Mouse (Mus musculus): ENCODE measurements around the gene Ptprm. TPM values are rescaled to one million over a fixed set of nuclear protein-coding genes. Genes with fewer than 3 reads are reported as not detected.
"Not testable (repeated sequence)": the region's sequence is repeated elsewhere in the genome, so short reads cannot be mapped to it uniquely, and the experiment has no call there.

Ptprm gene
- total RNA-seq, 1 experiment from 2014 or later: not detected

- no peak for ATAC-seq (ENCODE audit: extremely low read depth, insufficient number of reproducible peaks, low FRiP score, poor library complexity, severe bottlenecking)
Measured at GRCm38 (mm10) chr17:66879151-66879550, 475.1 kb downstream of the Ptprm start.

GRCm38 (mm10) chr17:66877582-66877981 lies 476.7 kb downstream of the Ptprm start:
- ATAC-seq (ENCODE audit: extremely low read depth, insufficient number of reproducible peaks, low FRiP score, poor library complexity, severe bottlenecking): no peak

- no peak for ATAC-seq (ENCODE audit: extremely low read depth, insufficient number of reproducible peaks, low FRiP score, poor library complexity, severe bottlenecking)
Measured at GRCm38 (mm10) chr17:66874810-66875209, 479.4 kb downstream of the Ptprm start.

DNA sequence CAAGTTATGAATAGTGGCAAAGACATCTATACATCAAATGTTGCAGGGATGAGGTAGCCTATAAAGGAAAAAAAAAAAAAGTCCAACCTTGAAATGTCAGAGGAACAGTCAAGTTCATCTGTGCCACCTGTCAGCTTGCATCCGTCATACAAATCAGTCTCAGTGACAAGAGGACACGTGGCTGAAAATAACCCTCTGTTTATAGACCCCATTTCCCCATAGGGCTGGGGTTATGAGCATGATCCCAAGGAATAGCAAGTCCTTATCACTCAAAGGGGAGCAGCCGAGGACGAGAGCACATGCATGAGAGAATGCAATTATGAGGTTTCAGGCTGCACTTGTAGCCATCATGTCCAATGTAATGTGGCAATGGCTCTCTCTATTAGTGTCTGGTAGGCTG lies 482.9 kb downstream of the Ptprm start:
- ATAC-seq (ENCODE audit: extremely low read depth, insufficient number of reproducible peaks, low FRiP score, poor library complexity, severe bottlenecking): no peak

DNA sequence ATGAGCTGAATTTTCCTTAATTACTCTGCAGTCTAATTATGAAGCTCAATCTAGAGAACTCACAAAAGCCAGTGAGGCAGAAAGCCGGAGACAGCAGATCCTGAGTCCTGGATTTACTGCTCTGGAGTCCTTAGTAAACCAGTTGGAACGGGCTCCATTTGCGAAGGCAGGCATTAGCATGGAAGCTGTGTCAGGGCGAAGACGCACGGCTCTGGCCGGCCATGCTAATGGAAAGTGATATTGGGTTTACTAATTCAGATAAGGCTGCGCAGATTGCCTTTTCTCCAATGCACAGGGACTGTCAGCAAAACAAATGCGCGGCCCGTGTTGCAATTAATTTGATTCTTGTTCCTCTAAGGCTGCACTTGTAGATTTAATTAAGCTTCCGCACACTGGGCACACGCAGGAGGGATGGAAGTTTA lies 484.7 kb downstream of the Ptprm start:
- ATAC-seq (ENCODE audit: extremely low read depth, insufficient number of reproducible peaks, low FRiP score, poor library complexity, severe bottlenecking): no peak

DNA sequence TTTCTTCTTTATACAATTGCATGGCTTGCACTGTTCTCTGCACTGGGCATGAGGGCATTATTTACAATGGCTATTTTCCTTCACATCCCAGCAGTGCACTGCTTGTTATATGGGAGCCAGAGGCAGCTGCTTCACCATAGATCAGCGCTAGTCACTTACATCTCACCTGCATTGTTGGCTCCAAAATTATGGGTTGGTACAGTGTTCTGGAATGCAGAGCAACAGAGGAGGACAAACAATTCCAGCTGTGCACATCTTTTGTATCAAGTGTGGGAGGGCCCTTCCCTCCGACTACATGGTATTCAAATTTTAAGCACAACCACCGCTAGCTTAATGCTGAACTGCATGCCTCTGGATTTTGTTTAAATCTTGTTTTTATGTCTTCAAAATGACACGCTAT lies 489.8 kb downstream of the Ptprm start:
- ATAC-seq (ENCODE audit: extremely low read depth, insufficient number of reproducible peaks, low FRiP score, poor library complexity, severe bottlenecking): no peak

DNA sequence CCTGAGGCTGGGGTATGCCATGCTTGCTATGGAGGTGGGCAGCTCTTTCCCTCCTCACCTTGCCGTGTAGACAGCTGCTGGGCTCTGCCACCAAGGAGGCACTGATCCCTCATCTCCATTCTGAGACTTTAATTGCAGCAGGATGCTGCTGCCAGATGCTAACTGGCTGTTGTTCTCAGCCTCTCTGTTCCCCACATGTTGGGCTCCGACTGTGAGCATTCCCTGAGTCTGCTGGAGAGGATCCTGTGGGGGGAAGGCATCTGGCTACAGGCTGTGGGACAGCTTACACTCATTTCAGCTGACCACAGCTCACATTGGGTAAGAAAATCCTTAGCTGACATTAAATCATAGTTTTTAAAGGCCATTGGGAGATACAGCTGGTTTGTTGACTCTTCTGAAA lies 492.7 kb downstream of the Ptprm start:
- ATAC-seq (ENCODE audit: extremely low read depth, insufficient number of reproducible peaks, low FRiP score, poor library complexity, severe bottlenecking): no peak

DNA sequence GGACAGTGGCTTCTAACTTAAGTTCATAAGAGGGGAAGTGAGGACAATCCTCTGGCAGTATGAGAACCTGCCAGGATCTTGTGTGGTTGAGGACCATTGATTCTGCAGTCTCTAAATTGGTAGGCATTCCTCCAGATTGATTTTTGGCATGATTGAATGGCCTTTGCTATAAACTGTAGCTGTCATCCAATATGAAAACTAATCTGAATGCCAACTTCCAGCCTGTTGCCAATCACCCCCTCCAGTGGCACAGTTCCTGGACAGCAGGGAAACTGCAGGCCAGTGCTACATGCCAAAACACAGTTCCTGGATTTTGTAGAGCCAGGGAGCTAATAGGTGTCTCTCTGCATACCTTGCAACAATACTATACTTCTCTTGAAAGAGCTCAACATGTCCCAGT lies 495.5 kb downstream of the Ptprm start:
- ATAC-seq (ENCODE audit: extremely low read depth, insufficient number of reproducible peaks, low FRiP score, poor library complexity, severe bottlenecking): no peak

GRCm38 (mm10) chr17:66852496-66852895 lies 501.8 kb downstream of the Ptprm start:
- no peak for ATAC-seq (ENCODE audit: extremely low read depth, insufficient number of reproducible peaks, low FRiP score, poor library complexity, severe bottlenecking)

- ATAC-seq (ENCODE audit: extremely low read depth, insufficient number of reproducible peaks, low FRiP score, poor library complexity, severe bottlenecking): not testable (repeated sequence)
Measured at GRCm38 (mm10) chr17:66847011-66847410, 507.2 kb downstream of the Ptprm start.

DNA sequence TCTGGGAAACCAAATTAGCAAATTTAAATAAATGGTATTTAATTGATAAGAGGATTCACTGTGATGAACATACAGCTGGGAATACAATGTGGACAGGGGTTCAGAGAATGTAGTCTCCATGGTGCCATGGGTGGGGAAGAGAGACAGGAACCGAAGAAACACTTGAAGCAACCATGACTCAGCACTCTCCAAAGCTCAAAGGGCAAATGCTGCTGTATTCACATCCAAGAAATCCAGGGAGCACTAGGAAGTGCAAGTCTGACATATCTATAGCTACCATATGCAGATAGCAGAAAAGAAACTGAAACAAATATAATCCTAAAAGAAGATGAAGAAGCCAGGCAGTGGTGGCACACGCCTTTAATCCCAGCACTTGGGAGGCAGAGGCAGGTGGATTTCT lies 531.9 kb downstream of the Ptprm start:
- ATAC-seq (ENCODE audit: extremely low read depth, insufficient number of reproducible peaks, low FRiP score, poor library complexity, severe bottlenecking): no peak

- ATAC-seq (ENCODE audit: extremely low read depth, insufficient number of reproducible peaks, low FRiP score, poor library complexity, severe bottlenecking): no peak
Measured at GRCm38 (mm10) chr17:66817380-66817779, 536.9 kb downstream of the Ptprm start.

- ATAC-seq (ENCODE audit: extremely low read depth, insufficient number of reproducible peaks, low FRiP score, poor library complexity, severe bottlenecking): no peak
Measured at GRCm38 (mm10) chr17:66815921-66816320, 538.3 kb downstream of the Ptprm start.

GRCm38 (mm10) chr17:66813786-66814185 lies 540.5 kb downstream of the Ptprm start:
- no peak for ATAC-seq (ENCODE audit: extremely low read depth, insufficient number of reproducible peaks, low FRiP score, poor library complexity, severe bottlenecking)

- no peak for ATAC-seq (ENCODE audit: extremely low read depth, insufficient number of reproducible peaks, low FRiP score, poor library complexity, severe bottlenecking)
Measured at GRCm38 (mm10) chr17:66813346-66813745, 540.9 kb downstream of the Ptprm start.

- no peak for ATAC-seq (ENCODE audit: extremely low read depth, insufficient number of reproducible peaks, low FRiP score, poor library complexity, severe bottlenecking)
Measured at GRCm38 (mm10) chr17:66809786-66810185, 544.5 kb downstream of the Ptprm start.

GRCm38 (mm10) chr17:66808186-66808585 lies 546.1 kb downstream of the Ptprm start:
- ATAC-seq (ENCODE audit: extremely low read depth, insufficient number of reproducible peaks, low FRiP score, poor library complexity, severe bottlenecking): no peak

DNA sequence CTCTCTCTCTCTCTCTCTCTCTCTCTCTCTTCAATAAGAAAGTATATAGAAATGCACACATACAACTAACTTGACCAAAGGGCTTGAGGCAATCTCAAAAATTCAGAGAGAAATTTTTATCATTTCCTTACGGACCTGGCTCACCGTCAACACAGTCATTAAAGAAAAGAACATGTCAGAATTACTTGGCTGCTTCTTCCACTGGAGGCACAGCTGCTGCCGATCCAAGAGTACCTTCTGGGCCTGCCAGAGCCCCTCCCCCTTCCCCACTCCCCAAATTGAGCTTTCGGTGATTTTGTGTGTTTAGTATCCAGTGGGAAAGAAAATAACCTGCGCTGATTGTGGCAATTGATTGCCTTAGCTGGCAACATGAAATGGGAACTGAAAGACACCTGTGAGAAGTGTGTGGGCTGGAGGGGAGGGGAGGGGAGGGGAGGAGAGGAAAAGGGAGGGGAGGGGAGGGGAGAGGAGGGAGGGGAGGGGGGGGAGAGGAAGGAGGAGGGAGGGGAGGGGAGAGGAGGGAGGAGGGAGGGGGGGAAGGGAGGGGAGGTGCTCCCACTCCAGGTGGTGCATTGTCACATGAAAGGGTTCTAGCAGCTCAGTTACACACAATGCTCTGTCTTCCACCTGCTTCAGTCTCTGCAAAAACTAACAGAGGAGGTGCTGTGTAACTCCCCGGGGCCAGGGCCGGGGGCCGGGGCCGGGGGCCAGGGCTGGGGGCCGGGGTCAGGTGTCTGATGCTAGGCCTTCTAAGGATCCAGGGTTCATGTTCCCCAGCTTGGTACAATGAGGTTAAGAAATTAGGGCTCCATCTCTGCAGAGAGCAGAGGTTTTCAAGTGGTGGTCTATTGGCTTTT lies 552.2 kb downstream of the Ptprm start:
- no peak for ATAC-seq (ENCODE audit: extremely low read depth, insufficient number of reproducible peaks, low FRiP score, poor library complexity, severe bottlenecking)

DNA sequence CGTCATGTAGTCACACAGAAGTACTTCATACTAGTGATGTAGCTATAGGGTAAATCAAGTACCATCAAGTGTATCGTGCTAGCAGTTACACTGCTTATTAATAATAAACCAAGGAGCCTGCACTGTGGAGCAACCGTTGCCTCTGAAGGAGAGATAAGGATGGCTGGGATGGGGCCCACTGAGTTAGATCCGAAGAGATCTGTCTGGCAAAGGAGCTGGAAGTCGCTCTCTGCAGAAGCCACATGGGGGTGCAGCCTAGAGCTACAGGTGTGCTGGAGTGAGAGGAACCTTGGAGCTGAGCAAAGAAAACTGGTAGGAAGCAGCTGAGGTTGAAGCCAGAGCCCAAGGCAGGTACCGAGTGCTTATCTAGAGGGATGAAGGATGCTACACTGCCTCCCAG lies 554.0 kb downstream of the Ptprm start:
- no peak for ATAC-seq (ENCODE audit: extremely low read depth, insufficient number of reproducible peaks, low FRiP score, poor library complexity, severe bottlenecking)

GRCm38 (mm10) chr17:66786166-66786565 lies 568.1 kb downstream of the Ptprm start:
- no peak for ATAC-seq (ENCODE audit: extremely low read depth, insufficient number of reproducible peaks, low FRiP score, poor library complexity, severe bottlenecking)

DNA sequence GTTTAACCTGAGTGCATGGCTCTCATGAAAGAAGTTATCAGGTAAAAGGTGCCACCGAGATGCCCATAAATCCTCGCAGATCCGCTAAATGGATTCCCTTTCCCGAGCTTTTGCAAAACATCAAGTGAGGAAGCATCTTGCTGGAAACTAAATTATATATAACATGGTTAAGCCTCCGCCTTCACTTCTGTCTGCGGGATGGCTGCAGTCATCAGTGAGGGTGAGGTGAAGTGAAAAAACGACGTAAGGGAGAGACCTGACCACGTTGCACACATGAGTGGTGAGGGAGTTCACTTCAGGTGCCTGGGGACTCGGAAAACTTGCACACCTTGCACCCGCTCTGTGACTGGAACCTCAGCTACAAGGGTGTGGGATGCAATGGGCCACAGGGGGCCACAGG lies 568.7 kb downstream of the Ptprm start:
- ATAC-seq (ENCODE audit: extremely low read depth, insufficient number of reproducible peaks, low FRiP score, poor library complexity, severe bottlenecking): no peak
